Mouse (Mus musculus) brain, embryonic 14.5 days (tissue): Measurements from ENCODE around the gene Kif5c. TPM values are rescaled to one million over a fixed set of nuclear protein-coding genes. Genes with fewer than 3 reads are reported as not detected.
A peak's percentile ranks its signal among the peaks of the same experiment; 100 is the strongest.

Experiments
- DNase-seq: peaks from one replicate; pipeline ENCODE4 v3.0.0-alpha.2; 2011; ENCODE audit warnings: low read depth
- CTCF ChIP-seq: fragments of 200-500 bp; IDR thresholded peaks from 2 replicates; pipeline ENCODE4 v1.5.1; 2012; ENCODE audit warnings: inconsistent platforms, mild to moderate bottlenecking, moderate library complexity, borderline replicate concordance; ENCODE audit not compliant: insufficient read depth, insufficient read length; ENCODE audit errors: extremely low read depth
- POLR2A ChIP-seq: fragments of 200-500 bp; IDR thresholded peaks from 2 replicates; pipeline ENCODE4 v1.6.1; 2012; ENCODE audit warnings: mild to moderate bottlenecking, inconsistent platforms, borderline replicate concordance; ENCODE audit not compliant: poor library complexity, insufficient read depth, insufficient read length, severe bottlenecking; ENCODE audit errors: extremely low read depth
- polyA plus RNA-seq: library from polyadenylated mRNA; depleted of rRNA; stranded (reverse); fragments of >200 nt; gene quantifications from 2 replicates; pipeline ENCODE4 v1.2.3, GENCODE M21; 2012; rRNA removed

Kif5c gene
- polyA plus RNA-seq: 123 and 253 TPM in 2 replicates

DNA sequence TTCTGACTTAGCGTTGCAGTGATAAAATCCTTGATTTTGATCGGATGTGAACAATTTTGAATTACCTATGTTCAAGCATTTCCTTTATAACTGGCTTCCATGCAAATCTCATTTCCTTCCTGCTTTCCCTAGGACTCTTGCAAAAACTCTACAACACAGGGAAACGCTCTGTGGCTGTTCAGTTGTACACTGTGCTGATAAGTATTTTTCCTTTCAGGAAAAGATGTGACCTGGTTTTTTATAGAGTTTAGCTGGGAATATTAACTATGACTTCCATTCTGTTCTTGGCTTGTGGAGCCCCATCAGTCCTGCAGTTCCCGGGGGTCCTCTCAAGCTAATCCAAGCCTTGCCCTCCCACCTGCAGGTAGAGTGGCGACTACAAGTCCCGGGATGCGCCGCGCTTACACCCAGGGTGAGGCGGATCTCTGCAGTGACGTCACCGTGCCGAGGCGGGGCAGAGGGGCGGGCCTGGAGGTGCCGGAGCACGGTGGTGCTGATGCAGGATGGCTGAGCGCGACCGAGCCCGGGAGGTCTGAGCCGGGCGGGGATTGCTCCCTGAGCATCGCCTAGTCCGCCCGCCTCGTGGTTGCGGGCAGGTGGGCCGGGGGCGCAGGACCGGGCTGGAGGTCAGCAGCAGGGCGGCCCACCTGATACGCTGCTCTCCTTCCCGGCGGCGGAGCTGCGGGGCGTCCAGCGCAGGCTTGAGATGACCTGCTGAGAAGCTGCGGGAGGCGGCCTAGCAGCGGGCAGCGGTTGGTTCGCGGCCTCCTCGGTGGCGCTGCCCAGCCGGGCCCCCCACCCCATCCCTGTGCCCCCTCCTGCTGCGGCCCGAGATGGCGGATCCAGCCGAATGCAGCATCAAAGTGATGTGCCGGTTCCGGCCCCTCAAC, at the start of gene Kif5c:
Kif5c (plus strand) TSS at position 470 of the 890 bp plus-strand sequence.
- peak; percentile 91 for TF ChIP-seq POLR2A
- no peak for TF ChIP-seq CTCF
- DNase-seq: peak; percentile 98

DNA sequence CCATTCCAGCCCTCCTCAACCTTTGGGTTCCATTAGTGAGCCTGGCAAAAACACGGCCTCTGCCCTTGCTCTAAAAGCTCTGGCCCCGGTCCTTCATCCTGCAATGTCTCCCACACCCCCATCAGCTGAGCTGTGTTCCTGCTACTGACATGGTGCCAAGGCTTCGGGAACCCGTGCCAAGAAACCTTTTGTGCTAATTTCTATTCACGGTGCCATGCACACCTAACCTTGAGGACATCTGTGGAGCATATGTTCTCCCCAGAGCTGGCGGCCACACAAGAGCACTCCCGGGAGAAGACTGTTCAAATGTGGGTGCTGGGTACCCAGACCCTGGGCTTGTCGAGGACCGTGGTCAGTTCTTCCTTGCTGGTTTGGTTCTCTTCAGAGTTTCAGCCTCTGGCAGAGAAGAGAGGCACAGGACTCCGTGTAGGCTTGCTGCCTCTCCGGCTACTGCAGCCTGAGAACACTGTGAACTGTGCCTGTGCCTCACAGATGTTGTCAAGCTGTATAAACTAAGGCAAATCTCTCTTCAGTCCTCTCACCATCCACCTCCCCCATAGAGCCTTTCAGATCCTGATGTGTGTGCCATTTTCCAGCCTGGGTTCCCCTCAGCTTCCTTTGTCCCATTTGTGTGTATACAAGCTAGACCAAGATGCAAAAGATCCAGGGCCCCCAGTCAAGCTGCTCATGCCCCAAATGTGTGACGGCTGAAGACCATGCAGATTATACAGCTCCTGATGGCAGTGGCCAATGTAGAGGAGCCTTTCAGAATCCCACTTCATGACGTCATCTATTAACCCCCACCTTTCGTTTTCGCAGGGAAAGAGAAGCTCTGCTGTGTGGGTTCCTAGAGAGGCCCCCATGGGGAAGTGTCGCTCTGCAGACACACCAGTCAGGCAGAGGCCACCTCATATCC, 49.0 kb upstream of the Kif5c start:
- peak; percentile 91 for DNase-seq
- TF ChIP-seq POLR2A (no peak), CTCF (no peak)

DNA sequence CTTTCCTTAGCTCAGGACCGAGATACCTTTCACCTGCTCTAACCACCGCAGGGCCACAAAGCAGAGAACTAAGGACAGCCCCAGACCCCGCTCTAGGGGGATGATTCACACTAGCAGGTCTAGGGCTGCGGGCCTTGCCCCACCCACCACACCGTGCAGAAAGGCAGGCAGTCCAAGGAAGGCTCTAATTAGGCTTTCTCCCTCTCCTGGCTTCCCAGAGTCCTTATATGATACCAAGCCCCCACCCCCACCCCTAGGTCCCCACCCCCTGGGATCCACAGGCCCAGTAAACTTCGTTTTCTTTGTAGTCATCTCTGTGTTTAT, 48.4 kb upstream of the Kif5c start:
- no peak for DNase-seq
- TF ChIP-seq CTCF (no peak), POLR2A (no peak)

DNA sequence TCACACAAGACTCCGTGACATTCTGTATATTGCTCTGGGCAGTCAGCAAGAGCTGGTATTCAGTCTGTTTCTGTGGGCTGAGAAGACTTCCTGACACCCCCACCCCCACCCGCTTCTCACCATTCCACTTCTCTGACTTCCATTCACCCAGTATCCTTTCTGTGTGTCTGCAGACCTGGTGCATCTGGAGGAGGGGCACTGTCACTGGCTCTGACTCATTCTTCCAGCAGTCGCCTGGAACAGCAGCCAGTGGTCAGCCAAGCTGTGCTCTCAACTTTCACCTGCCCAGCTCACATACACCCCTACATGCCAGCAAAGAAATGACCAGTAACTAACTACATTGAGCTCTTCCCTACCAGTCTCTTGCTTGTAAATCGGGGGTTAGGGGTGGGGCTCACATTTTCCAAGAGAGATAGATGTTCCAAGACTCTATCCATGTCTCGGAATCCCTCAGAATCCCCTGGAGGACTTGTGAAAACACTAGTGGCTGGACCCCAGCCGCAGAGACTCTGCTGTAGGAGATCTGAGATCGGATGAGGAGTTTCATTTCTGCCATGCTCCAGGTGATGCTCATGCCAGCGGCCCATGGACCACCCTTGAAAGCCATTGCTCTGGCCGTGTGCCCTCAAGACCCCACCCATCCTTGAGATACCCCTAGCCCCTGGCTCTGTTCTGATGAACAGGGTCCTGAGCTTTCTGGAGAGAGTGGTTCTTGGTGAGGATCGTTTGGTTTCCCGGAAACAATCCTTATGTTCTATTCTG, 47.8 kb upstream of the Kif5c start:
- no peak for TF ChIP-seq POLR2A
- no peak for TF ChIP-seq CTCF
- peak; percentile 14 for DNase-seq

DNA sequence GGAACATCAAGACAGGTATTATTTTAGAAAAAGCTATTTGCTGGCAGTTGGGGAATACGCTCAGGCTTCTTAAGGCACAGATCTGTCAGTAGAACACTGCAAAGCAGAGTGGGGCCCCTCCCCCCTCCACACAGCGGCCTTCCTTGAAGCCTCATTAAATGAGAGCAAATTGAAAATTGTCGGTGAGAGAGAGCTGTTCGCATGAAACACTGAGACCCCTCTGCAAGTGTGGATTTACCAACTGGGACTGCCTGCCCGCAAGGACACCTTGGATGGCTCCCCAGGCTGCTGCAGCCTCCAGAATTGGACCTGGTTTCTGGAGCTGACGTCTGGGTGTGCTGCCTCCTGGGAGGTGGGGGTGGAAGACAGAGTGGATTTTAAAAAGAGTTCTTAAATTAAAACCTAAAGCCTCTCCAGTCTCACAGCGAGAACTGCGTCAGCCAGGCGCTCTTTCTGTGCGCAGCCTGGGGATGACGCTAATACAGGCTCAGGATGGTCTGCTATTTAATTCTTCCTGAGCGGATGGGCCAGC, 46.9 kb upstream of the Kif5c start:
- no peak for TF ChIP-seq POLR2A
- TF ChIP-seq CTCF: no peak
- peak; percentile 92 for DNase-seq

DNA sequence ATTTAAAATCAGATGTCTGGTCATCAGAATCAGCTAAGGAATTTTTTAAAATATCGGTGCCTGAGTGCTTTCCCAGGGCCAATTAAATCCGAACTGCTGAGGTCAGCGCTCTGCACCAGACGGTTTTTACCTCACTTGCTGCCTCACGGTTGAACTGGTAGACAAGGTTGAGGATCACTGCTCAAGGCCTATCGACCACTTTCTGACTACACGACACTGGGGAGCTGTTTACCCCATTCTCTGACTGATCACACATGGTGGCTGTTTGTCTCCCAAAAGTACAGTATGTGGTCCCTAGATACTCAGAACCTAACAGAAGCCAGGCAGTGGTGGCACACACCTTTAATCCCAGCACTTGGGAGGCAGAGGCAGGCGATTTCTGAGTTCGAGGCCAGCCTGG, 46.4 kb upstream of the Kif5c start:
- TF ChIP-seq CTCF (no peak), POLR2A (no peak)
- DNase-seq: no peak

DNA sequence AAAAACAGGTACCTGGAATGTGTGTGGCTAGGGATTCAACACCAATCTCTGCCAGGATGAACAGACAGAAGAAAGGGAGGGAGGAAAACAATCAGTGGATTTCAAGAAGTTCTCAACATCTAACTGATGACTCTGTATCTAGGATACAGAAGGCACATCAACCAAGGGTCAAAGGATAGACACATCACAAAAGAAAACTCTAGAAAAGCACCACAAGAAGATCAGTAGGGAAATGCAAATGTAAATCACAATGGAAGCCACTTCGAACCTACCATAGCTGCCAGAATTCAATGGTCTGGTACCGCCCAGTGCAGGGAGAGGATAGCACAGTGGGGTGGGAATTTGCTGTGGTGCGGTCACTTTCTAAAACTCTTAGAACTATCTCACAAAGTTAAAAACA, 45.8 kb upstream of the Kif5c start:
- TF ChIP-seq CTCF (no peak), POLR2A (no peak)
- no peak for DNase-seq

DNA sequence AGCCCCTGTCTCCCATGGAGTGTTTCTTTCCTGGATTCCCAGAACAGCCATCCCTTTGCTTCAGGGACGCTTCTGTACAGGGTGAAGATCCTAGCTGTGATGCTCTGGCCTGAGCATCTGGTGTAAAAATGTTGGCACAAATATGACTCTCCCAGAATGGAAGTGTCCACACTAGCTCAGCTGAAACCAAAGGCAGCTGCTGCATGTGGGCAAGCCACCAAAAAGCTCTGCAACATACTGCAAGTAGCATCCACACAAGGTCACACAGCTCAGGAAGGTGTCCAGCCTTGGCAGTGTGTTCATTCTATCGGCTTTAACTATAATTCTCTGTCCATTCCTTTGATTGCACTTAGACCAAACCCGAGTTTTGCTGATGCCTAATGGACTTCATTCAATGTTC, 38.5 kb upstream of the Kif5c start:
- no peak for DNase-seq
- TF ChIP-seq CTCF (no peak), POLR2A (no peak)

DNA sequence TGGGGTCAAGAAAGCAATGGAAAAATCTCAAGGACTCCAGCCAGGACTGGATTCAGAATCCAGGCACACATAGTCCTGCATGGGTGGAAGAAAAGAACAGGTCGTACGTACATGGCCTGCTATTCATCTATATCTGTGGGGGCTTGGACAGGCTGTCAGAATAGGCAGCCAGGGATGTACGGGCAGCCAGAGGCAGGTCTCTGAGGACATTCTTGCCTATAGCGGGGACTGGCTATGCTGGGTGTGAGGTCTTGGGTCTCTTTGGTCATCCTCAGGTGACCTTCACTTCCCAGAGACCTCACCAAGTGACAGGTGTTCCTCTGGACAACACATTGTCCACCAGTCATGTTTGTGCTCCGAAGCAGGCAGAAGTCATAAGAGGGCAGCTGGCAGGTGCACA, 36.6 kb upstream of the Kif5c start:
- TF ChIP-seq CTCF: no peak
- no peak for TF ChIP-seq POLR2A

DNA sequence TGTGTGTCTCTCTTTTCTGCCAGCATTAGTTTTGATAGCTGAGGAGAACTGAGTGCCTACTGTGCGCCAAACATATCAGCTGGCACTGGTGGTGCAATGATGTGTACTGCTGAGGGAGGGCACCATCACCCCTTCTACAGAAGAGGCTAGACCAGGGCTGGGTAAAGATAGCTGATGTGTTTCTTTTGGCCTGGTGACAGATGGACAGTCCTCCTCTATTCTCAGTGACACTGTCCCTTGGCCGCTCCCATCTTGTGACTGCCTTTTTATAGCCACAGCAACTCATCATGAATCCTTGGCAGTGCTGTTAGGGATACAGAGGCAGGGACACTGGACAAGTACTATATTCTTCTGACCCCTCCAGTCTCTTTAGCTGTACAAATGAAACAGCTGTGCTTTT, 35.8 kb upstream of the Kif5c start:
- no peak for TF ChIP-seq POLR2A
- TF ChIP-seq CTCF: no peak
- DNase-seq: no peak

More for the DNA sequence above, 36.6 kb upstream of the Kif5c start:
- DNase-seq: no peak

DNA sequence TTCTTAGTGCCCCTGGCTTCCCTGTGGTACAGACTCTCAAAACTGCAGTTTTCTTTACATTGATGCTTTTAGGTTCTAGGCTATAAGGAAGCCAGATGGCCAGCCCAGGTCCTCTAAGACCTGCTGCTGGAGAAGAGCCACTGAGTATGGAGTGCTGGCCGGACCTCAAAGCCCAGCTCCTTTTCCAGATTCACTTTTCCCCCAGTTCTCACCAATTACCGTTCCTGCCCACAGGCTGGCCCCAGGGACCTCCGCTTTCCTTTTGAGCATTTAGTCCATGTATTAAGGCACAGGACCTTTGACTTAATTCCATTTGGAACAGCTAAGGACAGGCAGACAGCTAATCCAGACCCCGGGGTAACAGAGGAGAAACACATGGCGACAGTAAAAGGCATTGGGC, 28.6 kb upstream of the Kif5c start:
- DNase-seq: no peak
- no peak for TF ChIP-seq CTCF
- no peak for TF ChIP-seq POLR2A

DNA sequence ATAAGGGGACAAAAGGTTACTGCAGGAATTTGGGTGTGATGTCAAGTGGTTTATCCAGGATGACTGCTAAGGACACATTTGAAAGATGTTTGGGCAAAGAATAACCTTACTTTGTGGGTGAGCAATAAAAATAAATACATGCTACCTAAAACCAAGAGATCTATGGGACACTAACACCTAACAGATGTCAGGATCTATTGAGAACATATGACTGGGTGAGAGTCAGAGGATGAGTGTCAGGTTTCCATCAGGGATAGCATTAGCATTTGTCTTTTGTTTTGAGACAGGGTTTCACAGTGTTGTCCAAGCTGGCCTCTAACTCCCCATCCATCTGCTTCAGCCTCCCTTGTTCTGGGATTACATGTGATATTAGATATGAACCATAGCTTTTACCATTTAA, 26.2 kb upstream of the Kif5c start:
- no peak for DNase-seq

More for the DNA sequence above, 26.2 kb upstream of the Kif5c start:
- no peak for TF ChIP-seq CTCF
- no peak for TF ChIP-seq POLR2A
